Mouse (Mus musculus): ENCODE measurements around the gene Trappc6a. TPM values are rescaled to one million over a fixed set of nuclear protein-coding genes. Genes with fewer than 3 reads are reported as not detected.
A peak's percentile ranks its signal among the peaks of the same experiment; 100 is the strongest.

Trappc6a gene
- polyA plus RNA-seq, 1 experiment from 2014 or later: 71.4 TPM

GRCm38 (mm10) chr7:19469404-19469803 is 38.8 kb upstream of the Trappc6a start:
- 20% methylated on average over 23 of the region's 23 CpGs for WGBS
- no peak overlapping the region for H3K27ac ChIP-seq
- no peaks in the 10 kb centered on the region for H3K36me3 ChIP-seq
- no peaks in the 10 kb centered on the region for H3K9me3 ChIP-seq
- H3K4me1 ChIP-seq (replicated peaks): peaks cover 30% of the 10 kb centered on the region
- peak overlapping the region; percentile 3; the same call in 1 of the 2 replicates for H3K4me3 ChIP-seq
- H3K27me3 ChIP-seq (ENCODE audit: insufficient read depth, poor library complexity, severe bottlenecking): peaks cover 100% of the 10 kb centered on the region
- DNase-seq (ENCODE audit: low spot score): no peak

- WGBS: 9% methylated on average over 14 of the region's 14 CpGs
- Histone ChIP-seq H3K4me1 (replicated peaks) (peaks cover 24% of the 10 kb centered on the region), H3K4me3 (no peak overlapping the region), H3K9me3 (0 out of 2 replicates have a peak, but pooled peaks cover 2% of the 10 kb centered on the region), H3K27me3 (ENCODE audit: insufficient read depth, poor library complexity, severe bottlenecking) (peaks cover 100% of the 10 kb centered on the region), H3K27ac (no peak overlapping the region), H3K36me3 (no peaks in the 10 kb centered on the region)
- DNase-seq (ENCODE audit: low spot score): no peak
Measured at GRCm38 (mm10) chr7:19470308-19470707, 37.9 kb upstream of the Trappc6a start.

GRCm38 (mm10) chr7:19472403-19472802 is 35.8 kb upstream of the Trappc6a start:
- no peak for DNase-seq (ENCODE audit: low spot score)
- WGBS: 54% methylated on average over 4 of the region's 4 CpGs
- 0 out of 2 replicates have a peak, but pooled peaks cover 2% of the 10 kb centered on the region for H3K9me3 ChIP-seq
- no peak overlapping the region for H3K4me3 ChIP-seq
- H3K36me3 ChIP-seq: no peaks in the 10 kb centered on the region
- H3K4me1 ChIP-seq (replicated peaks): peaks cover 24% of the 10 kb centered on the region
- H3K27me3 ChIP-seq (ENCODE audit: insufficient read depth, poor library complexity, severe bottlenecking): peaks cover 99% of the 10 kb centered on the region
- H3K27ac ChIP-seq: no peak overlapping the region

GRCm38 (mm10) chr7:19473875-19474443 is 34.2 kb upstream of the Trappc6a start:
- Histone ChIP-seq H3K27ac (peak overlapping the region; percentile 82), H3K4me3 (peak overlapping the region; percentile 61)
- under 1% methylated on average over 89 of the region's 89 CpGs for WGBS

GRCm38 (mm10) chr7:19477084-19477483 is 31.1 kb upstream of the Trappc6a start:
- Histone ChIP-seq H3K27ac (no peak overlapping the region), H3K27me3 (ENCODE audit: insufficient read depth, poor library complexity, severe bottlenecking) (peaks cover 70% of the 10 kb centered on the region), H3K4me3 (no peak overlapping the region), H3K4me1 (replicated peaks) (peaks cover 17% of the 10 kb centered on the region), H3K9me3 (0 out of 2 replicates have a peak, but pooled peaks cover 2% of the 10 kb centered on the region), H3K36me3 (no peaks in the 10 kb centered on the region)
- DNase-seq (ENCODE audit: low spot score): no peak
- WGBS: 68% methylated on average over 2 of the region's 2 CpGs

More at GRCm38 (mm10) chr7:19473875-19474443, 34.2 kb upstream of the Trappc6a start:
- Histone ChIP-seq H3K27me3 (ENCODE audit: insufficient read depth, poor library complexity, severe bottlenecking) (peaks cover 99% of the 10 kb centered on the region), H3K36me3 (no peaks in the 10 kb centered on the region), H3K9me3 (0 out of 2 replicates have a peak, but pooled peaks cover 2% of the 10 kb centered on the region), H3K4me1 (replicated peaks) (peaks cover 28% of the 10 kb centered on the region)
- DNase-seq (ENCODE audit: low spot score): peak; percentile 68

- no peak overlapping the region for H3K27ac ChIP-seq
- no peaks in the 10 kb centered on the region for H3K36me3 ChIP-seq
- no peak overlapping the region for H3K4me3 ChIP-seq
- H3K4me1 ChIP-seq (replicated peaks): peaks cover 17% of the 10 kb centered on the region
- 0 out of 2 replicates have a peak, but pooled peaks cover 2% of the 10 kb centered on the region for H3K9me3 ChIP-seq
- peaks cover 62% of the 10 kb centered on the region for H3K27me3 ChIP-seq (ENCODE audit: insufficient read depth, poor library complexity, severe bottlenecking)
- 26% methylated on average over 14 of the region's 14 CpGs for WGBS
- DNase-seq (ENCODE audit: low spot score): no peak
Measured at GRCm38 (mm10) chr7:19477624-19478384, 30.4 kb upstream of the Trappc6a start.

GRCm38 (mm10) chr7:19483281-19483680 is 24.9 kb upstream of the Trappc6a start:
- no peak overlapping the region for H3K4me3 ChIP-seq
- H3K4me1 ChIP-seq (replicated peaks): peaks cover 1% of the 10 kb centered on the region; the same call in 1 of the 2 replicates
- peaks cover 28% of the 10 kb centered on the region for H3K27me3 ChIP-seq (ENCODE audit: insufficient read depth, poor library complexity, severe bottlenecking)
- no peak overlapping the region for H3K27ac ChIP-seq
- no peaks in the 10 kb centered on the region for H3K36me3 ChIP-seq
- no peaks in the 10 kb centered on the region for H3K9me3 ChIP-seq
- 83% methylated on average over 8 of the region's 8 CpGs for WGBS
- DNase-seq (ENCODE audit: low spot score): no peak

GRCm38 (mm10) chr7:19485488-19485887 is 22.7 kb upstream of the Trappc6a start:
- H3K9me3 ChIP-seq: no peaks in the 10 kb centered on the region
- DNase-seq (ENCODE audit: low spot score): no peak
- H3K4me1 ChIP-seq (replicated peaks): peaks cover 7% of the 10 kb centered on the region
- H3K27me3 ChIP-seq (ENCODE audit: insufficient read depth, poor library complexity, severe bottlenecking): peaks cover 42% of the 10 kb centered on the region
- no peak overlapping the region for H3K27ac ChIP-seq
- no peaks in the 10 kb centered on the region for H3K36me3 ChIP-seq
- WGBS: 86% methylated on average over 1 of the region's 1 CpGs
- H3K4me3 ChIP-seq: no peak overlapping the region

GRCm38 (mm10) chr7:19486549-19486948 is 21.6 kb upstream of the Trappc6a start:
- H3K27ac ChIP-seq: no peak overlapping the region
- WGBS: 91% methylated on average over 7 of the region's 7 CpGs
- H3K9me3 ChIP-seq: no peaks in the 10 kb centered on the region
- no peak overlapping the region for H3K4me3 ChIP-seq
- H3K36me3 ChIP-seq: no peaks in the 10 kb centered on the region
- H3K4me1 ChIP-seq (replicated peaks): peaks cover 9% of the 10 kb centered on the region
- DNase-seq (ENCODE audit: low spot score): no peak
- H3K27me3 ChIP-seq (ENCODE audit: insufficient read depth, poor library complexity, severe bottlenecking): peaks cover 52% of the 10 kb centered on the region

- H3K4me3 ChIP-seq: peak overlapping the region; percentile 41
- under 1% methylated on average over 31 of the region's 31 CpGs for WGBS
- peak; percentile 37 for DNase-seq (ENCODE audit: low spot score)
- no peak overlapping the region for H3K27ac ChIP-seq
- H3K36me3 ChIP-seq: no peaks in the 10 kb centered on the region
- H3K27me3 ChIP-seq (ENCODE audit: insufficient read depth, poor library complexity, severe bottlenecking): peaks cover 79% of the 10 kb centered on the region
- H3K9me3 ChIP-seq: 0 out of 2 replicates have a peak, but pooled peaks cover 2% of the 10 kb centered on the region
- peaks cover 15% of the 10 kb centered on the region for H3K4me1 ChIP-seq (replicated peaks)
Measured at GRCm38 (mm10) chr7:19489525-19489924, 18.7 kb upstream of the Trappc6a start.

GRCm38 (mm10) chr7:19491731-19492130 is 16.5 kb upstream of the Trappc6a start:
- Histone ChIP-seq H3K4me1 (replicated peaks) (peaks cover 32% of the 10 kb centered on the region), H3K9me3 (0 out of 2 replicates have a peak, but pooled peaks cover 2% of the 10 kb centered on the region), H3K36me3 (no peaks in the 10 kb centered on the region), H3K27me3 (ENCODE audit: insufficient read depth, poor library complexity, severe bottlenecking) (peaks cover 78% of the 10 kb centered on the region), H3K4me3 (peak overlapping the region; percentile 38), H3K27ac (0 out of 2 replicates have a peak overlapping the region, but pooled peaks have one; percentile 5)
- WGBS: 3% methylated on average over 26 of the region's 26 CpGs
- DNase-seq (ENCODE audit: low spot score): peak; percentile 44

- Histone ChIP-seq H3K9me3 (0 out of 2 replicates have a peak, but pooled peaks cover 2% of the 10 kb centered on the region), H3K27me3 (ENCODE audit: insufficient read depth, poor library complexity, severe bottlenecking) (peaks cover 50% of the 10 kb centered on the region)
- WGBS: 86% methylated on average over 25 of the region's 25 CpGs
Measured at GRCm38 (mm10) chr7:19494751-19495474, 13.3 kb upstream of the Trappc6a start.

More at GRCm38 (mm10) chr7:19494751-19495474, 13.3 kb upstream of the Trappc6a start:
- no peak for DNase-seq (ENCODE audit: low spot score)
- Histone ChIP-seq H3K27ac (no peak overlapping the region), H3K4me3 (no peak overlapping the region), H3K36me3 (no peaks in the 10 kb centered on the region), H3K4me1 (replicated peaks) (peaks cover 28% of the 10 kb centered on the region)
